Mouse (Mus musculus) CH12.LX (cell line): ENCODE results near the gene Lgals2. TPM values are rescaled to one million over a fixed set of nuclear protein-coding genes. Genes with fewer than 3 reads are reported as not detected.

ENCODE experiments used
- DNase-seq: peaks from one replicate; pipeline ENCODE4 v3.0.0-alpha.2; 2013; ENCODE audit errors: extremely low read depth
- H3K27ac ChIP-seq: 2 replicates; pipeline ENCODE4 v1.5.1; 2012; ENCODE audit warnings: low read depth, mild to moderate bottlenecking, control low read depth, moderate library complexity; ENCODE audit not compliant: insufficient read depth
- H3K27me3 ChIP-seq: replicated peaks from 2 replicates; pipeline ENCODE3; 2012; ENCODE audit warnings: inconsistent platforms
- H3K36me3 ChIP-seq, 2 experiments: replicated peaks in 1 of 2; 2 replicates each; pipeline versions ENCODE3 to v1.6.1; 2012; ENCODE audit warnings: inconsistent platforms in 1 of 2, low read length in 1 of 2, mild to moderate bottlenecking in 1 of 2, mixed read lengths in 1 of 2, moderate library complexity in 1 of 2; ENCODE audit not compliant: control insufficient read depth in 1 of 2, insufficient read depth in 1 of 2
- H3K4me1 ChIP-seq, 2 experiments: 2 replicates each; pipeline ENCODE4 v1.6.1; 2012; ENCODE audit warnings: inconsistent platforms in 1 of 2, moderate library complexity in 1 of 2; ENCODE audit not compliant: insufficient read depth in 2 of 2, control insufficient read depth in 1 of 2
- H3K4me2 ChIP-seq: 2 replicates; pipeline ENCODE4 v1.6.1; 2012; ENCODE audit warnings: low read depth, mild to moderate bottlenecking, control low read depth; ENCODE audit not compliant: poor library complexity, insufficient read depth, severe bottlenecking
- H3K4me3 ChIP-seq, 3 experiments: fragments of 150-350 bp in 1 of 3; sonication (generic) in 1 of 3; replicated peaks in 1 of 3; 2 replicates each; pipeline versions ENCODE3 to v1.5.1; 2011 to 2012; ENCODE audit warnings: low read depth in 2 of 3, low read length in 2 of 3, mild to moderate bottlenecking in 2 of 3, moderate library complexity in 2 of 3, control low read depth in 1 of 3, improper control_type of control experiment in 1 of 3, inconsistent platforms in 1 of 3, mixed read lengths in 1 of 3; ENCODE audit not compliant: poor library complexity in 1 of 3
- H3K79me2 ChIP-seq: replicated peaks from 2 replicates; pipeline ENCODE4 v1.6.1; 2012; ENCODE audit warnings: mild to moderate bottlenecking, moderate library complexity; ENCODE audit not compliant: control insufficient read depth, poor library complexity, insufficient read depth, severe bottlenecking; ENCODE audit errors: extremely low read depth
- H3K9ac ChIP-seq: 2 replicates; pipeline ENCODE4 v1.6.1; 2012; ENCODE audit warnings: low read depth, mild to moderate bottlenecking, control low read depth, moderate library complexity; ENCODE audit not compliant: insufficient read depth
- H3K9me3 ChIP-seq: replicated peaks from 2 replicates; pipeline ENCODE3; 2012; ENCODE audit warnings: low read length, inconsistent platforms, mixed read lengths
- CHD2 ChIP-seq: IDR thresholded peaks from 2 replicates; pipeline ENCODE4 v1.6.1; 2011; ENCODE audit warnings: low read length, improper control_type of control experiment
- CTCF ChIP-seq, 2 experiments: IDR thresholded peaks in 1 of 2; conservative IDR thresholded peaks in 1 of 2; 2 replicates each; pipeline ENCODE4 v1.5.1; 2011 to 2012; ENCODE audit warnings: low read depth in 2 of 2, low read length in 2 of 2, improper control_type of control experiment in 1 of 2, inconsistent platforms in 1 of 2, mild to moderate bottlenecking in 1 of 2, moderate library complexity in 1 of 2
- ELF1 ChIP-seq: IDR thresholded peaks from 2 replicates; pipeline ENCODE4 v1.6.1; 2014; ENCODE audit warnings: low read depth, mild to moderate bottlenecking, inconsistent platforms, low read length, improper control_type of control experiment
- JUN ChIP-seq: IDR thresholded peaks from 2 replicates; pipeline ENCODE4 v1.6.1; 2011; ENCODE audit warnings: low read depth, mild to moderate bottlenecking, low read length, improper control_type of control experiment, moderate library complexity; ENCODE audit not compliant: insufficient read depth
- KAT2A ChIP-seq: IDR thresholded peaks from 2 replicates; pipeline ENCODE4 v1.6.1; 2012; ENCODE audit warnings: low read length, improper control_type of control experiment, inconsistent platforms; ENCODE audit not compliant: insufficient replicate concordance
- MAFK ChIP-seq: IDR thresholded peaks from 2 replicates; pipeline ENCODE4 v1.6.1; 2011; ENCODE audit warnings: low read length, improper control_type of control experiment; ENCODE audit not compliant: insufficient replicate concordance
- MAX ChIP-seq: IDR thresholded peaks from 2 replicates; pipeline ENCODE4 v1.6.1; 2011; ENCODE audit warnings: low read length, improper control_type of control experiment
- MXI1 ChIP-seq: IDR thresholded peaks from 2 replicates; pipeline ENCODE4 v1.6.1; 2011; ENCODE audit warnings: mild to moderate bottlenecking, low read depth, low read length, improper control_type of control experiment
- PAX5 ChIP-seq: IDR thresholded peaks from 2 replicates; pipeline ENCODE4 v1.6.1; 2012; ENCODE audit warnings: low read length, inconsistent platforms, mixed read lengths
- POLR2A ChIP-seq: IDR thresholded peaks from 2 replicates; pipeline ENCODE4 v1.6.1; 2011; ENCODE audit warnings: low read depth, mild to moderate bottlenecking, improper control_type of control experiment, low read length
- POLR2AphosphoS2 ChIP-seq: IDR thresholded peaks from 2 replicates; pipeline ENCODE4 v1.6.1; 2011; ENCODE audit warnings: low read depth, low read length, improper control_type of control experiment
- RAD21 ChIP-seq: IDR thresholded peaks from 2 replicates; pipeline ENCODE4 v1.6.1; 2011; ENCODE audit warnings: low read depth, mild to moderate bottlenecking, low read length, improper control_type of control experiment, moderate library complexity
- RCOR1 ChIP-seq: conservative IDR thresholded peaks from 2 replicates; pipeline ENCODE4 v1.6.1; 2012; ENCODE audit warnings: low read depth, mild to moderate bottlenecking, inconsistent platforms, low read length, improper control_type of control experiment
- SIN3A ChIP-seq: IDR thresholded peaks from 2 replicates; pipeline ENCODE4 v1.6.1; 2012; ENCODE audit warnings: low read length, improper control_type of control experiment, inconsistent platforms
- UBTF ChIP-seq: IDR thresholded peaks from 2 replicates; pipeline ENCODE4 v1.6.1; 2012; ENCODE audit warnings: low read depth, mild to moderate bottlenecking, inconsistent platforms, low read length, improper control_type of control experiment, moderate library complexity
- ZC3H11A ChIP-seq: IDR thresholded peaks from 2 replicates; pipeline ENCODE4 v1.6.1; 2012; ENCODE audit warnings: low read depth, mild to moderate bottlenecking, inconsistent platforms, low read length, improper control_type of control experiment
- ZNF384 ChIP-seq: IDR thresholded peaks from 2 replicates; pipeline ENCODE4 v1.6.1; 2012; ENCODE audit warnings: low read depth, low read length, improper control_type of control experiment, inconsistent platforms
- dilution Hi-C: fragments of 300-500 bp; cut with MboI; formaldehyde crosslinking; loops from 2 replicates; pipeline ENCODE4 v1.14.3; 2020; ENCODE audit warnings: low sequenced_read_pairs; ENCODE audit not compliant: extremely low pct_unique_long_range_greater_than_20kb, extremely low pct_ligation_motif_present
- in situ Hi-C: fragments of 300-500 bp; cut with MboI; formaldehyde crosslinking; loops from 3 replicates; pipeline ENCODE4 v1.14.3; 2019; ENCODE audit warnings: low sequenced_read_pairs, low pct_ligation_motif_present, low pct_unique_long_range_greater_than_20kb, mixed read lengths
- polyA plus RNA-seq: library from polyadenylated mRNA; unstranded; fragments of >175 nt; gene quantifications from 2 replicates; pipeline ENCODE4 v1.2.1, GENCODE M21; 2012; ENCODE audit warnings: low read depth; ENCODE audit not compliant: insufficient read length
- total RNA-seq, 2 experiments: library from RNA; depleted of rRNA; stranded (reverse); fragments of 300-350 nt in 1 of 2; fragments of >200 nt in 1 of 2; gene quantifications; 2 replicates each; pipeline ENCODE4 v1.2.3; 2012 to 2014

Lgals2 gene
- total and polyA plus RNA-seq, 3 experiments = not detected

GRCm38 (mm10) chr15:78881828-78882227 is 26.5 kb upstream of the Lgals2 start:
- H3K4me3 ChIP-seq = no peak overlapping the region
- H3K4me1 ChIP-seq = peaks cover 0 to 21% of the 10 kb centered on the region in 2 experiments; a peak in 2 of 4 replicates
- no peak for DNase-seq
- H3K4me2 ChIP-seq = no peak overlapping the region
- peaks cover 51 to 74% of the 10 kb centered on the region in 2 experiments for H3K36me3 ChIP-seq
- H3K27ac ChIP-seq = no peak overlapping the region
- H3K27me3 ChIP-seq = no peaks in the 10 kb centered on the region
- H3K9ac ChIP-seq = no peak overlapping the region
- no peaks in the 10 kb centered on the region for H3K9me3 ChIP-seq
- in situ Hi-C loops (no loop called here), dilution Hi-C loops (no loop called here)
- H3K79me2 ChIP-seq = 0 out of 2 replicates have a peak, but pooled peaks cover 4% of the 10 kb centered on the region
- no peak for TF ChIP-seq MXI1
- no peak for TF ChIP-seq PAX5
- peak; percentile 32 for TF ChIP-seq RAD21
- TF ChIP-seq ELF1 = no peak
- peak in 1 of 2 experiments; percentile 48; a peak in 2 of 4 replicates for TF ChIP-seq CTCF (conservative IDR thresholded peaks at IDR 0.05 in 1 of 2, IDR thresholded peaks at IDR 0.05 in 1 of 2; ENCODE audit: low read depth in 2 of 2, low read length in 2 of 2)

DNA sequence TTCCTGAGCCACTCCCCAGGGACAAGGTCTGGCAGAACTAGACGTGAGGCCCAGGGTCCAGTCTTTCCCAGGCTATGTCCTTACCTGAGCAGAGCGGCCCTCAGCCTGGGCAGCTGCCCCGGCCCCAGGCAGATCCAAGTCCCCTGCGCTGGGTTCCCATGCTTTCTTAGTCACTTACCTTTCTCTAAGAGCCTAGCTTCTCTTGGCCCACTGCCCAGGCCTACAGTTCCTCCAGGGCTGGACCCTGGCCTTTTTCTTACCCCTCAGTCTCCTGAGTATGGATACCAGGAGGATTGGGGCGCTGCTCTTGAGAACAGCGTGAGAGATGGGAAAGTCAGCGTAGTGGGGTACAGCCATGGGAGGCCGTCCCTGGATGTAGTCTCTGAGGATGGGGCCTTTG is 25.1 kb upstream of the Lgals2 start:
- H3K36me3 ChIP-seq = peaks cover 46 to 61% of the 10 kb centered on the region in 2 experiments
- no peak overlapping the region for H3K4me3 ChIP-seq
- H3K9me3 ChIP-seq = no peaks in the 10 kb centered on the region
- in situ Hi-C loops = no loop called here
- no peak for DNase-seq
- H3K4me2 ChIP-seq = no peak overlapping the region
- H3K4me1 ChIP-seq = peaks cover 0 to 28% of the 10 kb centered on the region in 2 experiments; a peak in 2 of 4 replicates
- H3K9ac ChIP-seq = no peak overlapping the region
- dilution Hi-C loops = no loop called here
- no peak overlapping the region for H3K27ac ChIP-seq
- H3K79me2 ChIP-seq = 0 out of 2 replicates have a peak, but pooled peaks cover 4% of the 10 kb centered on the region
- no peak for TF ChIP-seq MAFK
- no peak for TF ChIP-seq RCOR1
- no peak for TF ChIP-seq ZC3H11A
- no peak for TF ChIP-seq ZNF384
- TF ChIP-seq POLR2A = no peak
- TF ChIP-seq MAX = no peak
- no peak for TF ChIP-seq JUN
- TF ChIP-seq CHD2 = no peak
- TF ChIP-seq KAT2A = no peak
- no peak for TF ChIP-seq UBTF
- TF ChIP-seq SIN3A = no peak
- TF ChIP-seq POLR2AphosphoS2 = no peak
- H3K27me3 ChIP-seq = peaks cover 4% of the 10 kb centered on the region
